Mouse (Mus musculus): Measurements from ENCODE around the gene Stac. TPM values are rescaled to one million over a fixed set of nuclear protein-coding genes. Genes with fewer than 3 reads are reported as not detected.

Gene Stac
- total RNA-seq (2023) = not detected

GRCm38 (mm10) chr9:111689680-111690483, at the start of gene Stac:
Gene Stac, minus strand, starts transcription at chr9:111690348.

Measured in neutrophil, adult 83 days (primary cell).